Mouse (Mus musculus) embryonic facial prominence, embryonic 15.5 days (tissue): ENCODE results near the gene Psmb2. TPM values are rescaled to one million over a fixed set of nuclear protein-coding genes. Genes with fewer than 3 reads are reported as not detected.

Source experiments
- ATAC-seq: fragments of 200-750 bp; cut with Nextera tagmentation; 2 replicates; pipeline ENCODE4 v1.8.0; 2017; ENCODE audit warnings: low read depth, moderate TSS enrichment; ENCODE audit not compliant: insufficient number of reproducible peaks, low FRiP score, low TSS enrichment
- H3K27ac ChIP-seq: fragments of 300-500 bp; sonication (generic); replicated peaks from 2 replicates; pipeline ENCODE4 v1.5.1; 2015; ENCODE audit warnings: mild to moderate bottlenecking, inconsistent platforms
- H3K27me3 ChIP-seq: fragments of 300-500 bp; sonication (generic); 2 replicates; pipeline ENCODE4 v1.6.1; 2015; ENCODE audit warnings: inconsistent platforms
- H3K36me3 ChIP-seq: fragments of 300-500 bp; sonication (generic); 2 replicates; pipeline ENCODE4 v1.6.1; 2015; ENCODE audit warnings: mild to moderate bottlenecking, inconsistent platforms
- H3K4me1 ChIP-seq: fragments of 300-500 bp; sonication (generic); 2 replicates; pipeline ENCODE4 v1.6.1; 2015; ENCODE audit warnings: inconsistent platforms
- H3K4me2 ChIP-seq: fragments of 300-500 bp; sonication (generic); replicated peaks from 2 replicates; pipeline ENCODE4 v1.6.1; 2015; ENCODE audit warnings: mild to moderate bottlenecking, inconsistent platforms
- H3K4me3 ChIP-seq: fragments of 300-500 bp; sonication (generic); replicated peaks from 2 replicates; pipeline ENCODE4 v1.5.1; 2015; ENCODE audit warnings: mild to moderate bottlenecking, inconsistent platforms
- H3K9ac ChIP-seq: fragments of 300-500 bp; sonication (generic); 2 replicates; pipeline ENCODE4 v1.6.1; 2015; ENCODE audit warnings: inconsistent platforms
- H3K9me3 ChIP-seq: fragments of 300-500 bp; sonication (generic); replicated peaks from 2 replicates; pipeline ENCODE4 v1.6.1; 2016; ENCODE audit warnings: inconsistent platforms
- WGBS: fragments of 180-500 bp; shearing (Covaris S2); methylation state at CpG from one replicate; pipeline ENCODE4 v1.1.7; 2015; 5-methylcytosine and 5-hydroxymethylcytosine counted together
- polyA plus RNA-seq: library from polyadenylated mRNA; unstranded; fragments of >200 nt; fragmentation: Nextera tagmentation; extraction: Ambion mirVana; gene quantifications from 2 replicates; pipeline ENCODE4 v1.2.1, GENCODE M21; 2015

The Psmb2 gene
- polyA plus RNA-seq, 1 experiment from 2014 or later = 431 TPM

GRCm38 (mm10) chr4:126753268-126754230 is 76.1 kb downstream of the Psmb2 start, which contains the start of the genes Ncdn and AU040320:
Gene Ncdn, minus strand, starts transcription at chr4:126753438.
Gene AU040320, plus strand, starts transcription at chr4:126753544.
- WGBS = under 1% methylated on average over 66 of the region's 71 CpGs
- peak; percentile 99 for ATAC-seq
- peaks cover 27% of the 10 kb centered on the region for H3K36me3 ChIP-seq
- H3K27me3 ChIP-seq = no peaks in the 10 kb centered on the region
- H3K9ac ChIP-seq = peak within 1 kb of the TSS; percentile 82
- peaks cover 51% of the 10 kb centered on the region for H3K4me1 ChIP-seq
- H3K4me2 ChIP-seq = peak within 1 kb of the TSS; percentile 98
- no peaks in the 10 kb centered on the region for H3K9me3 ChIP-seq
- H3K27ac ChIP-seq = peak within 1 kb of the TSS; percentile 98
- H3K4me3 ChIP-seq = peak within 1 kb of the TSS; percentile 91

- peak overlapping the region; percentile 82 for H3K9ac ChIP-seq
- peak overlapping the region; percentile 91 for H3K4me3 ChIP-seq
- H3K4me2 ChIP-seq = peak overlapping the region; percentile 98
- H3K27ac ChIP-seq = peak overlapping the region; percentile 98
- H3K9me3 ChIP-seq = no peaks in the 10 kb centered on the region
- H3K4me1 ChIP-seq = peaks cover 45% of the 10 kb centered on the region
- peaks cover 21% of the 10 kb centered on the region for H3K36me3 ChIP-seq
- H3K27me3 ChIP-seq = no peaks in the 10 kb centered on the region
- under 1% methylated on average over 12 of the region's 12 CpGs for WGBS
- ATAC-seq = no peak
Observed at GRCm38 (mm10) chr4:126754231-126754611, 76.8 kb downstream of the Psmb2 start.

GRCm38 (mm10) chr4:126754736-126755374 is 77.4 kb downstream of the Psmb2 start:
- Histone ChIP-seq H3K9ac (no peak overlapping the region), H3K4me3 (peak overlapping the region; percentile 91), H3K4me2 (peak overlapping the region; percentile 98), H3K9me3 (no peaks in the 10 kb centered on the region), H3K4me1 (peaks cover 39% of the 10 kb centered on the region), H3K27me3 (no peaks in the 10 kb centered on the region), H3K36me3 (peaks cover 20% of the 10 kb centered on the region; the same call in 1 of the 2 replicates), H3K27ac (no peak overlapping the region)
- no peak for ATAC-seq
- WGBS = 50% methylated on average over 12 of the region's 12 CpGs

- no peak overlapping the region for H3K4me2 ChIP-seq
- no peak overlapping the region for H3K4me3 ChIP-seq
- H3K27me3 ChIP-seq = no peaks in the 10 kb centered on the region
- no peak overlapping the region for H3K9ac ChIP-seq
- 66% methylated on average over 4 of the region's 4 CpGs for WGBS
- H3K4me1 ChIP-seq = peaks cover 20% of the 10 kb centered on the region
- no peak for ATAC-seq
- H3K9me3 ChIP-seq = no peaks in the 10 kb centered on the region
- H3K27ac ChIP-seq = no peak overlapping the region
- peaks cover 28% of the 10 kb centered on the region for H3K36me3 ChIP-seq
Observed at GRCm38 (mm10) chr4:126756766-126757165, 79.3 kb downstream of the Psmb2 start.

GRCm38 (mm10) chr4:126758299-126758698 is 80.9 kb downstream of the Psmb2 start:
- ATAC-seq = no peak
- 81% methylated on average over 5 of the region's 5 CpGs for WGBS
- H3K27me3 ChIP-seq = no peaks in the 10 kb centered on the region
- H3K4me3 ChIP-seq = no peak overlapping the region
- H3K4me1 ChIP-seq = peaks cover 11% of the 10 kb centered on the region
- peaks cover 37% of the 10 kb centered on the region for H3K36me3 ChIP-seq
- H3K27ac ChIP-seq = no peak overlapping the region
- no peaks in the 10 kb centered on the region for H3K9me3 ChIP-seq
- H3K4me2 ChIP-seq = no peak overlapping the region
- H3K9ac ChIP-seq = no peak overlapping the region

Other genes with a start within 250 kb of the Psmb2 start
- 15.6 and 17.2 TPM in 2 replicates for gene Ago3, start 248.1 kb upstream of the Psmb2 start, polyA plus RNA-seq
- 5.0 and 5.5 TPM in 2 replicates for gene Ago1, start 209.0 kb upstream of the Psmb2 start, polyA plus RNA-seq
- 3.1 and 3.2 TPM in 2 replicates for gene Ago4, start 144.2 kb upstream of the Psmb2 start, polyA plus RNA-seq
- gene Clspn, start 120.7 kb upstream of the Psmb2 start, polyA plus RNA-seq = 30.2 and 32.6 TPM in 2 replicates
- gene 5730409E04Rik, start 67.8 kb upstream of the Psmb2 start, polyA plus RNA-seq = 4.7 and 5.2 TPM in 2 replicates
- 0.60 and 1.1 TPM in 2 replicates for gene Tfap2e, start 58.6 kb downstream of the Psmb2 start, polyA plus RNA-seq
- gene Ncdn, start 75.8 kb downstream of the Psmb2 start, polyA plus RNA-seq = 31.6 and 33.4 TPM in 2 replicates
- 17.6 and 22.7 TPM in 2 replicates for gene AU040320, start 75.9 kb downstream of the Psmb2 start, polyA plus RNA-seq